Mouse (Mus musculus): ENCODE measurements at regions not wholly inside any gene's neighbourhood (a gene's known extent, or its start where the extent isn't known, plus 50 kb on each side); places are given as distances from the start of the nearest gene placed in this dataset.

DNA sequence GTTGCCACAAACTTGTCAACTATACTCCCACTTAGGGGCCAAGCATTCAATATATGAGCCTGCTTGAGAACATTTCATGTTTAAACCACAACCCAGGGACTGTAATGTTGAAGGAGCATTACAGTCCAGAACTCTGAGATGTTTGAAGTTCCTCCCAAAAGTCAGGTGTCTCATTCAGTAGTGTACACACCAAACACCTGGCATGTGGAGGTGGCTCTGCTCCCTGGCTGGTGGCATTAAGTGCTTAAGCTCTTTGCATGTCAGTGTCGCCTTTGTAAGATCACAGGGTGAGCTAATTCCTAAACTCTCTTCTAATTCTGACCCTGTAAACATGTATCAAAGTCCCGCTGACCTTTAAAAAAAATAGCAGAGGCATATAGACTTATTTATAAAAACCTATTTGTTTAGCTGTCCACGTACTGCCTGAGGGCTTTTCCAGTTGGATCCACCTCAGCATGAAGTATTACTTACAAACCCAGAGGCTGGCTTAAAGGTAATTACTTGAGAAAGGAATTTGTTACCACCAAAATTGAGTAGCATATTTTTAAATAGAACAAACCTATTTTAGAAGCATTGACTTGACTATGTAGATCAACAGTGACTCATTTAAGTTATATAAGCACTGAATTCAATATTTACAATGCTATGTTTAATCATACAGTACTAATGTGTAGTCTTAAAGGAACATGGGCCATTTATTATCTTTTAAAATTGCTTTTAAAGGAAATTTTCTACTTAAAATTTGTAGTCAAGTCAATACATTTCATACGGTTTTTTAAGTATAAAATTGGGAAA is 276.3 kb upstream of the Fermt1 start:
- in situ Hi-C loops (cut with MboI, MseI), result no loop called here

DNA sequence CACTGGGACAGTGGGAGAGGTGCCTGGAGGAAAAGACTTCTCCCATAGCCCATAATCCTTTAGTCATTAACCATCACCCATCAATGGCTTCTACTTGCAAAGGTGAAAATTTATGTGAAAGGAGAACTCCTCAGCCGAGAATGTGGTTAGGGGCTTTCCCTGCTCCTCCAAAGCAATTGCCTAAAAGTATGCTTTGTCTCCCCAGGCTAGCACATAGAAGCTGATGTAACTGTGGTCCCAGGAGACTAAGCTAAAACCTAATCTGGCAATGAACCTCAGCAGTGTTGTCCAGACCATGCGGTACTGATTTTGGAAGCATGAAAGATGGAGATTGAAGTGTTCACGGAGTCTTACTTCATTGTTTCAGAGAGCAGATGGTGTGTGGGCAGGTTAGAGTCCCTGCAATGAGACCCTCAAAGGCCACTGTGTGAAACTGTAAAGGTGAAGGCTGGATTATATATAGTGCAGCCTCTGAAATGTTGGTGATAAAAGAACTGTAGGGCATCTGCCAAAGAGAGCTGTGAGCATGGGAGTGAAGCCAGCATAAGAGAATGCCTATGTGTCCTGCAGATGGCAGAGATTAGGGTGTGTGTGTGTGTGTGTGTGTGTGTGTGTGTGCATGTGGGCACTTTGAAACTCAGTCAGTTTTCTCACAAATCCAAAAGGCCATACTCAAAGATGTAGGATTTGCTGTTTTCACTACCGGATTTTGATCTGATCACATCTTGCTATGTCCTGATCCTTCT is 289.6 kb upstream of the Fermt1 start:
- in situ Hi-C loops (cut with MboI, MseI), result no loop called here

DNA sequence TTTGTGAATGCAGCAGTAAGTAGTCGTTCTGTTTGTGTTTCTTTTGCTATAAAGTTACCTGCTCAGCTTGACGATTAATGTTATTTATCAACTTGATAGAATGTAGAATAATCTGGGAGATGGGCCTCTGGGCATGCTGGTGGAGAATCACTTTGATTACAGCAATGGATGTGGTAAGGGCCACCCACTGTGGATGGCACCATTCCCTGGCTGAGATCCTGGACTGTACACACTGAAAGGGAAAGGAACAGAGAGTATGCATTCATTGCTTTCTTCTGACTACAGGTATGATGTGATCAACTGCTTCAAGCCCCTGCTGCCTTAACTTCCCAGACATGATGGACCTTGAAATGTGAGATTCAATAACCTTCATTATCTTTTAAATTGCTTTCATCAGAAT is 299.8 kb upstream of the Bmp2 start:
- in situ Hi-C loops (cut with MboI, MseI), result no loop called here

DNA sequence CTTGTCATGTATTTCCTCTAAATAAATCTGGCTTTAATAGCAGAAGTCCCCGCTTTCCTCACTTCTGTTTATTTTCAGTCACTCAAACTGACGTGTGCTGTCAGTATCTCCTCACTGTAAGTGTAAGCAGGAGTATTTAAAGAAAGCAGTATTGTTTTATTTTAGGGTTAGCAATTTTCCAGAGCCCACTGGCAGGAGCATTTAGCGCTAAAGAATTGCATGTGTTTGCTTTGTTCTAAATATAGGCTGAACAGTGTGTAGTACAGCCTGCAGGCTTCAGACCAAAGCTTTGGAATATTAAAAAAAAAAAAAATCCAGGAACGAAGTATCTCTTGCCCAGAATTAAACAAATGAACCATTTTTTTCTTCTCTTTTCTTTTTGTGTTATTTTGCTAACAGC is 277.5 kb upstream of the Bmp2 start:
- in situ Hi-C loops (cut with MboI, MseI), result no loop called here

DNA sequence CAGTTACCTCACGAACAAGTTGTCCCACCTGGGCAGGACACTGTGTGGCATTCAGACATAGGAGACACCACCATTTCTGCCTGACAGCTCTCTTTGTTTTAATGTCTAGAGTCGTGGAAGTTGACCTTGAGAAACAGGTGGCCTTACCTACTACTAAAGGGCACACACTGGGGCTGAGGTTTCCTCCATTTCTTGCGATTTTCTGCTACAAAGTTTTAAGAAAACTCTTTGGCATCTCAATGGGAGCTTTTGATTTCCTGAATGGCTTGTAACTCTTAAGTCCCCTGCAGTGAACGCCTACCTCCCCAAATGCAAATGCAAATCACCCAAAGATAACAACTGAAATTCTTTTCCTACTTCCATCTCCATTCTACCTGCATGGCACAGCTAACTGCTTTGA is 273.4 kb upstream of the Bmp2 start:
- in situ Hi-C loops (cut with MboI, MseI), result no loop called here

DNA sequence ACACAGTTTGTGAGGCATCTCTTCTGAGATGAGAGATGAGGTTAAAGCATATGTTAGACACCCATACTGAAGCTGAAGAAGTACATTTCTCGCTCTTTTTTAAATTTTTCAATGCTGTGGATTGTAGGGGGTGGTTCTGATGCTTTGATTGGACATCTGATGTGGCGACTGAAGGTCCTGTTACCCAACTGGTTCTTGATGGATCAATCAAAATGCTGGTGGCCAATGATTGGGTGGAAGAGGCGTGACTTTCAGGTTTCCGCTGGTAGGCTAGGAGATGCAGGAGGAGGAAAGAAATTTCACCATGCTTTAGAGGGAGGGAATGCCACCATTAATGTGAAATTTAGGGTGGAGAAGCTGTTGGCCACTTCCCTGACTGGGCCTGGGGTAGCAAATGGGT is 272.7 kb upstream of the Bmp2 start:
- in situ Hi-C loops (cut with MboI, MseI), result no loop called here

DNA sequence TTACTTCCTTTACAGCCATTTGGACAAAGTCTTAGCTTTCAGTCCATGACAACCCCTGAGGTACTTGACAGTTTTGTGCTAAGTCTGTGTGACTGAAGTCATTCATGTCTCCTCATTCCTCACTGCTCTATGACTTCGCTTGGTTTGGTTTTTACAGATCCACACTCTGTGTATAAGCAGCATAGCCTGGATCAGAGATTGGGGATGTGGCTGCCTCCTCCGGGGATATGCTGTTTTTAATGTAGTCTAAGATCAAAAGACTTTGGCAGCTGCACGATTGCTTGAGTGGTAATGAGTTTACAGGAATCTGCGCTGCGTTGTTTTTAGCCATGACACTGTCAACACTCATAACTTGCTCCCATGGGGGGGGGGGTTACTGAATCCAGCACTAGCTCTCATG is 269.3 kb upstream of the Bmp2 start:
- in situ Hi-C loops (cut with MboI, MseI), result no loop called here

DNA sequence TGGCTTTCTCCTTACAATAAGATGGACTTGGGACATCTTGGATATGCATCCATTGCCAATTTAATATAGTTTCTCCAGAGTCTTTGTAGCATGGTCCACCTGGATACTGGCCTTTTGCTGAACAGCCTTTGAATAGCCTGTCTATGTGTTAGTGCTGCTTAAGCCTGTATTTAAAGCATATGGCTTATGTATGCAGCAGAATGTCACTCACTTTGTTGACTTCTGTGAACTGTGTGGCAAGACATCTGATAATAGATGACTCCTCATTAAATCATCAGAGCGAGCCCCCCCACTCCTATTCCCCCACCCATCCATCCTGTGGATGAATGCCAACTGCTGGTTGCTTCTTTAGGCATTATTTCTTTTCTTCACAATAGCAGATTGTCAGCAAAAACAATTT is 268.2 kb upstream of the Bmp2 start:
- in situ Hi-C loops (cut with MboI, MseI), result no loop called here

DNA sequence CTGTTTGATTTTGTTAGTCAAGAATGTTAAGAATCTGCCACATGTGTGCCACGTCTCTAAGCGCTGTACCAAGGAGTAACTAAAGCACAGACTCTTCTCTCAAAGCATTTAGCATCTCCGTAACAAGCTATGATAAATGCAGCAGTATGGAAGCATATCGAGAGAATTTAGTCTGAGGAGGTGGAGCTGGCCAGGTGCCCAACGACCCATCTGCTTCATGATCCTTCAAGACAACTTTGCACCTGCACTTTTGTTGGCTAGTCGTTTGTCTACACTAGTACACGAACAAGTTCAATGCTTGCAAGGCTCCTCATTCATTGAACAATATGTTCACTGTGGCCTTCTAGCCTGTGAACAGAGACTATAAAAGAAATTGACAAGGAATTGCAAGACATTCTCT is 257.8 kb upstream of the Bmp2 start:
- in situ Hi-C loops (cut with MboI, MseI), result no loop called here

DNA sequence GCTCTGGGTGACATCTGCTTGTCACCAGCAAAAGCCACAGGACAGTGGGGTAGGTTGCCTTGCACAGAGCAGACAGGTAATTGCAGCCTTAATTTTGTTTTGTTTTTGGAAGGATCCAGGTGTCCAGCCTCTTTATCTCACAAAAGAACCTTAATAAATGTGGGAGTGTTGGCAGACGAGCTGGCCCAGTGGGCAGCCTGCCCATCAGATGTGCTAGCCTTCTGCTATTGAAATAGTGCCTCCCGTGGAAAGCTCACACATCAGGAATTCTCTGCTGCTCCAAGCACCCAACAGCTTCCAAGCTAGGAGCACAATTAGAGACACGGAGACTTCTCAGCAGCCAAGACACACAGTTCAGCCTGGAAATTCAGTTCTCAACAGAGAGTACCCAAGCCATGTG is 246.0 kb upstream of the Bmp2 start:
- in situ Hi-C loops (cut with MboI, MseI), result no loop called here

DNA sequence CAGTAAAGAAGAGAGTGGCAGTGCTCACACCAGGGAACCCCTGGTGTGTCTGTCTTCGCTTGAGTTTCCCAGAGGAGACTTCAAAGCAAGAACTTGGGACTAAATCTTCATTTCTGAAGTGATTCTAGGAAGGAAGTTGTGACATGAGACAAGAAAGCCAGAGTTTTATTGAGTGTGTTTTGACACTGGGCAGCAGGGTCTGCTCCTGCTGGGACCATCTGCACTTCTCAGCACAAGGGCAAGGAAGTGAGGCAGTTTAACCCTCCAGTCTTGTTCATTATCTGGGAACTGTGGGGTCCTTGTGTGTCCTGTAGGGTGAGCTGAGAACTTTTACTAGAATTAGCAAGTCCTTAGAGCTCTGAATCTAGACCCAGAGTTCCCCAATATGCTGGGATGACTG is 241.0 kb upstream of the Bmp2 start:
- in situ Hi-C loops (cut with MboI, MseI), result no loop called here

DNA sequence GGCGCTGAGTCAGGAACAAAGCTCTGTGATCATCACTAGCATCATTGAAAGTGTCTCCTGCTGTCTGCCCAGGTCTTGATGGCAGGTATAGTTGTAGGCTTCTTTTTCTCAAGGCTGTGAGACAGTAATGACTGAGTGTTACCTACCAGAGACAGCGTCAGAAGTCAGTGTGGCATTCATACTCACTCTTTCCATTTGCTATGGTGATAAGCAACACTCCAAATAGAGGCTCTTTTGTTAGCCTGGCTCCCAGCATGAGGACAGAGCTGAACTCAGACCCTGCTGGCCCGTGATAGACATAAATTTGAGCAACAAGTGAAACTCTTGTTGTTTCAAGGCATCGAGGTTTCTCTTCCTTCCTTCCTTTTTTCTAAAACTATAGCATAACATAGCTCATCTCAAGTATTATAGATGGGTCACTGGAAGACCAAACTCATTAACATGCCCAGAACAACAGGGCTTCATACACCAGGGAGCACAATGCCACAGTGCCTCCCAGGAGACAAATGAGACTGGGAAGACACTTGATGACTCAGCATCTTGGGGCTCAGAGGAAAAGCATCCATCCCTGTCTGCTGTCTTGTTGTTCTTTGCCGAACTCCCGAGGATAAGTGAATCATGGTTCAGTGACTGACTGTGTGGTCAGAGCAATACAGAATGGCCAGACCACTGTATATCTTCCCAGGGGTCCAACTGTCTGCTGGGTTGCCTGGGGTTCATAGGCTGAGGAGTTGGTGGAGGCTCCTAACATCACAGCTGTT is 225.5 kb upstream of the Bmp2 start:
- in situ Hi-C loops (cut with MboI, MseI), result no loop called here

DNA sequence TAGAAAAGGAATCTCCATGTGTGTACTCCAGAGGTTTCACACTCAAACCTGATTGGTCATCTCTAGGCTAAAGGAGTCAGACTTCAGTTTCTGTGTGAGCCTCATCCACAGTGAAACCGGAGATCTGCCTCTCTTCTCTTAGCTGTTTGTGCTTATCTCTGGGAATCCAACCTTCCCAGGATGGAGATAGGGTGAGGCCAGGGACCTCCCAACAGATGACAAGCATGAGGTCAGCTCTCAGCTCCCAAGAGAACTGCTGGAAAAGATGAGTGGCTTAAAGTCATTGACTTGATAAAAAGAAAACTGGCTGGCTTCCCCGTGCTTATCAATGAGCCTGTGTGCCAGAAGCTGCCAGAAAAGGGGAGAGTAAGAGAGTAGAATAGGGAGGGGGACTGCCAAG is 224.3 kb upstream of the Bmp2 start:
- in situ Hi-C loops (cut with MboI, MseI), result no loop called here

DNA sequence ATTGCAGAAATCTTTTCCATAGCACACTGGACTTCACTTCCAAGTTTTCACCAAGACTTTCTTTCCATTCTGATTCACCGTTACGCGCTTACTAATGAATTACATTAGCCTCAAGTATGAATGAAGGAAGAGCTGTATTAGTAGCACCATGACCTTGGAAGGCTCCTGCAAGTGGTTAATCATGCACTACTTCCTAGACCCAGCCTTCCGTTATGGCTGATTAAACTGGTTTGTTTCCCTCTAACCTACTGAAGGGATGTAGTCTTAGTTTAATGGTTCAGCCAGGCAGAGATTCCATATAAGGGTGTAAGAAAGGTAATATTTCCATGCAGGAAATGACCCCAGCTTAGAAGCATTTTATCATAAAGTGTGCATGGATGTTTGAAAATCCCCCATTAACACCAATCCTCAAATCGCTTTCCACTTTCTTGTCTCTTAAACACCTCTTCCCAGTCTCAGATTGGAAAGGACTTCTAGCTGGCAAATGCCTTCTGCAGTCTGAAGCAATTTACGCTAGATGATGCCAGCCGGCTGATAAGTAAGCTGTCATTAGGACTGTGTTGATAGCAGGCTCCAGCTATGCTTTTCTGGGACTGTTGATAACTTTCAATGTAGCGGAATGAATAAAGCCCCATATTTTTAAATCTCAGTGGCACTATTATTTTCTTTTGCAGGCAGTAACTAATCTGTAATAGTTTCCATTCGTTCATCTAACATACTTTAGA is 215.6 kb upstream of the Bmp2 start:
- in situ Hi-C loops (cut with MboI, MseI), result no loop called here

DNA sequence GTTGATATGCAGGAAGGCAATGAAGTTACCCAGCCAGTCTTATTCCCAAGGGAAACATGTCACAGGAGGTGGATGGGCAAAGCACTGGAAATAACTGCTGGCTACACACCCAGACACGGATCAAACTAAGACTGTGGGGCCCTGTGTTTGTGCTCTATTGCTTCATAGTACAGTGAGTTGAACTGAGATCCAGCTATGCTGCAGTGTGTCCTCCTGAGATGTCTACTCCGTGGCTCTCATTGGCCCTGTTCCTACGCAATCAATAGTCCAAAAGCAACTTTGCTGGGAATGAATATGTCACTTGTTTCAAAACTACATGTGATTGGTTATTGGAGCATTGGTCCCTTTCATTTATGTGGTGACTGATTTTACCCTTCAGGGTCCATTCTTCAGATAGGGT is 213.8 kb upstream of the Bmp2 start:
- in situ Hi-C loops (cut with MboI, MseI), result no loop called here

DNA sequence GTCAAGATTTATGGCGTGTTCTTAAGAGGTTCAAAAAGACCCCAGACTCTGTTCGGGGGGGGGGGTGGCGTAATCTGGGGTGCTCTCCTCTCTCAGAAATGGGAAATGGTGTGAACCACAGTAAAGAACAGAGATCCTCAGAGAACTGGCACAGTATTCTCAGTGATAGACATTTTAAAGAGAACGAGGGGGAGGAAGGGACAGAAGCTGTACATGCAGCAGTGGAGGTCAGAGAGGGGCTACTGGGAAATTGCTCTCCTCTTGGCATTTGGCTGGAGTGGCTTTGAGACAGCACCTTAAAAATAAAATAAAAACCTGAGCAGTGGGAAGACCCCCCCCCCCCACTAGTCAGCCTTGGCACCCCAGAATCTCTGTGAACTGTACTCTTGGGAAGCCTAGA is 210.6 kb upstream of the Bmp2 start:
- in situ Hi-C loops (cut with MboI, MseI), result no loop called here

DNA sequence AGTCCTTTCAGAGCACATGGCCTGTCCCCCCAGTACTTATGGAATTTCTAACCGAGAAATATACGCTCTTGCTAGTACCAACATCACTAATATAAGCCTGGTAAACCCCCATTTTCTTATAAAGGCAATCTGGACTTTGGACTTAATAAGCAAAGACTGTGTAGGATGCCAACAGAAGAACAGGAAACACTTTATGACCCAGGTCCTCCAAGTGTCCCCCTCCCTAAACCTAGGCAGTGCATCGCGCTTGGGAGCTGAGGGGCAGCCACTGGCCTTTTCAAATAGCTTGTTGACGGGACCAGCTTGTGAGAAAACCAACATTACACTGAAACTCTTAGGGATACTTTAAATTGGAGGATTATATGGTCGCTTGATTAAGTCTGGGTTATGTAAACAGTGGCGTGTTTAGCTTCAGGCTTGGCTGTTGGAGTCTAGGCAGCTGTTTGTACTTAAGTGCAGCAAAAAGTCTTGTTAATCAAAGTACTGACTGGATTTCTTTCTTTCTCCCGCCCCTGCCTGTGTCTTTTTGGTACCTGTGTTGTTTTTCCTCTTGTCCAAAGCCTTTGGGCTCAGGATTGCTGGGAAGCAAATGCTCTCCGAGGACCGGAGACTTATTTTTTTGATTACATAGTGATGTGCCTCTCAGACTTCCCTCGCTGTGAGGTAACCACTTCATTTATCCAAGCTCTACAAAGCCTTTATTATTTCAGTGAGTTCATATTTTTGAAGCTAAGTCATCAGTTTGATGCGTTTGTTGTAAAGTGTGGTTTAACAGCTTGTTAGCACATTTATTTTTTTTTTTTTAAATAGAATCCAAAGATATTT is 205.8 kb upstream of the Bmp2 start:
- in situ Hi-C loops (cut with MboI, MseI), result no loop called here

DNA sequence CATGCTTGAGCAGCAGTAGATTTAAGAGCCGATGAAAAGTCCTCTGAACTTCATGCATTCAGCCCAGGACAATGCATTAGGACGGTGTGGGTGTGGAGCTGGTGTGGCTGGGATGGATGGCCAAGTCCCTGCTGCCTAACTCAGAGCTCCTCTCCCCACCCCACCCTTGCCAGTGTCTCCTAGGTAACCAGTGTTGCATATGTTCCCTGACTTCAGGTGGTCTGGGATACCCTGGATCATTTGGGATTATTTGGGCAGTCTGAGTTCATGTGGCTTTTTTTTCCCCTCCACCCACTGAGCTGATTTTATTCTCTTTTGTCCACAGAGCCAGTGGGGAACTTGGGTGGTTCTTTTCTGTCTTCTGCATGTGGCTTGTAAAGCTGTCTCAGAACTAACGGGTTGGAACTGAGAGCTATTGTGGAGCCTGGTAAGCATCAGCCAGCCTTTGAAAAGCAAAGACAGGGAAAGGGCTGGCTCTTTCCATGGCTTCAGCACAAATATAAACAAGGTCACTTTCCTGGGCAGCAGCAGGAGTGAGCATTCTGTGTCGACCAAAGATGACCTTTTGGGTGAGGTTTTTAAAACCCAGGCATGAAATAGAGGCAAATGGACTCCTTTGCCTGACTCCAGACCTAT is 205.1 kb upstream of the Bmp2 start:
- in situ Hi-C loops (cut with MboI, MseI), result no loop called here

DNA sequence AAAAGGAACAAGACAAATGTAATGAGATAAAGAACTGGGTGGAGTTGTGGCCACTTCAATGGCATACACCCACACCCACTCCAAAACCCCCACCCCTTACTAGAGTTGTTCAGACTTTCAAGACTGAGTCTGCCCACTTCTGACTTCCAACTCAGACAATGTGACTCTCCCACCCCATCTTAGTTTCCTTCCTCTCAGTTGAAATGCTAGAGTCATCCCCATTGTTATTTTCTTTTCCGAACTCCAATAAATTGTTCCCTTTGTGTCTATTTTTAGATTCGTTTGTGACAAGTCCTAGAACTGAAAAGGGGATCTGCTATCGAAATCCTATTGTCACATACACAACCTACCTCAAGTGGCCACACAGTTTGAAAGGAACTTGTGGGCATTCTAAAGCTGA is 200.7 kb upstream of the Bmp2 start:
- in situ Hi-C loops (cut with MboI, MseI), result no loop called here

DNA sequence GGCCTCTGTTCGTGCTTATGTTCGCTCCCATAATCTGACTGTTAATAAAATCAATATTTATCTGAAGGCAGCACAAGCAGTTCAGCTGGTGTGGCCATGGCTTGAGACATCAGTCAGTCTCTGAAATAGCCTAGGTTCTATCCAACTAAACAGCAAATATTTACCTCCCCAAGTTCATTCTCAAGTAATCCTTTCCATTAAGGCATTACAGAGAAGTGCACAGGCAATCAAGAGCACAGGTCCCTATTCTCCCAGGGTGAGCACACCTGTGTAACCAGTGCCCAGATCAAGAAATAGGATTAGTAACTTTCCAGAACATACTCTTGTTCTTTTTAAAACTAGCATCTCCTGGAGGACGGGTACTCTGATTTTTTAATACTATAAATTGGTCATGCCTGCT is 199.2 kb upstream of the Bmp2 start:
- in situ Hi-C loops (cut with MboI, MseI), result no loop called here

Data from T-helper 1 cell (primary cell).